Mouse (Mus musculus): ENCODE results near the gene Ttll4. TPM values are rescaled to one million over a fixed set of nuclear protein-coding genes. Genes with fewer than 3 reads are reported as not detected.
A peak's percentile ranks its signal among the peaks of the same experiment; 100 is the strongest.

Gene Ttll4
- polyA plus RNA-seq, 1 experiment from 2014 or later, result 21.8 TPM

GRCm38 (mm10) chr1:74749301-74749700 is 87.8 kb downstream of the Ttll4 start:
- ATAC-seq (replicated peaks; ENCODE audit: low FRiP score, low TSS enrichment, low read depth) (no peak; the same call in 1 of the 2 replicates), DNase-seq (ENCODE audit: low spot score) (peak; percentile 58)
- Histone ChIP-seq H3K4me3 (ENCODE audit: low read depth, low read length) (no peak overlapping the region), H3K9me3 (ENCODE audit: control insufficient read depth, low read length) (no peaks in the 10 kb centered on the region), H3K9ac (ENCODE audit: low read length) (no peak overlapping the region), H3K27me3 (replicated peaks; ENCODE audit: control insufficient read depth, insufficient read depth, low read length) (peaks cover 23% of the 10 kb centered on the region; the same call in 1 of the 2 replicates), H3K36me3 (ENCODE audit: control insufficient read depth, insufficient read depth, low read length) (no peaks in the 10 kb centered on the region), H3K27ac (ENCODE audit: low read depth) (no peak overlapping the region), H3K4me2 (ENCODE audit: low read length) (0 out of 2 replicates have a peak overlapping the region, but pooled peaks have one; percentile 46), H3K4me1 (replicated peaks; ENCODE audit: control insufficient read depth, insufficient read depth, low read length) (no peaks in the 10 kb centered on the region)
- 51% methylated on average over 7 of the region's 7 CpGs for WGBS

GRCm38 (mm10) chr1:74750683-74751082 is 89.1 kb downstream of the Ttll4 start:
- no peak overlapping the region for H3K27ac ChIP-seq (ENCODE audit: low read depth)
- no peak overlapping the region for H3K4me3 ChIP-seq (ENCODE audit: low read depth, low read length)
- H3K9ac ChIP-seq (ENCODE audit: low read length), result no peak overlapping the region
- H3K4me1 ChIP-seq (replicated peaks; ENCODE audit: control insufficient read depth, insufficient read depth, low read length), result no peaks in the 10 kb centered on the region
- WGBS, result 78% methylated on average over 4 of the region's 4 CpGs
- H3K36me3 ChIP-seq (ENCODE audit: control insufficient read depth, insufficient read depth, low read length), result no peaks in the 10 kb centered on the region
- H3K27me3 ChIP-seq (replicated peaks; ENCODE audit: control insufficient read depth, insufficient read depth, low read length), result peaks cover 23% of the 10 kb centered on the region; the same call in 1 of the 2 replicates
- ATAC-seq (replicated peaks; ENCODE audit: low FRiP score, low TSS enrichment, low read depth) (no peak), DNase-seq (ENCODE audit: low spot score) (no peak)
- no peak overlapping the region for H3K4me2 ChIP-seq (ENCODE audit: low read length)
- no peaks in the 10 kb centered on the region for H3K9me3 ChIP-seq (ENCODE audit: control insufficient read depth, low read length)

GRCm38 (mm10) chr1:74752150-74752549 is 90.6 kb downstream of the Ttll4 start:
- Histone ChIP-seq H3K4me2 (ENCODE audit: low read length) (no peak overlapping the region), H3K9ac (ENCODE audit: low read length) (no peak overlapping the region), H3K9me3 (ENCODE audit: control insufficient read depth, low read length) (no peaks in the 10 kb centered on the region), H3K4me3 (ENCODE audit: low read depth, low read length) (no peak overlapping the region), H3K27ac (ENCODE audit: low read depth) (no peak overlapping the region), H3K27me3 (replicated peaks; ENCODE audit: control insufficient read depth, insufficient read depth, low read length) (peaks cover 23% of the 10 kb centered on the region; the same call in 1 of the 2 replicates), H3K4me1 (replicated peaks; ENCODE audit: control insufficient read depth, insufficient read depth, low read length) (no peaks in the 10 kb centered on the region), H3K36me3 (ENCODE audit: control insufficient read depth, insufficient read depth, low read length) (no peaks in the 10 kb centered on the region)
- DNase-seq (ENCODE audit: low spot score), result no peak
- 84% methylated on average over 8 of the region's 8 CpGs for WGBS
- ATAC-seq (replicated peaks; ENCODE audit: low FRiP score, low TSS enrichment, low read depth), result no peak

GRCm38 (mm10) chr1:74752833-74753232 is 91.3 kb downstream of the Ttll4 start:
- ATAC-seq (replicated peaks; ENCODE audit: low FRiP score, low TSS enrichment, low read depth) (no peak), DNase-seq (ENCODE audit: low spot score) (no peak)
- H3K4me2 ChIP-seq (ENCODE audit: low read length), result no peak overlapping the region
- peaks cover 18% of the 10 kb centered on the region; the same call in 1 of the 2 replicates for H3K27me3 ChIP-seq (replicated peaks; ENCODE audit: control insufficient read depth, insufficient read depth, low read length)
- H3K27ac ChIP-seq (ENCODE audit: low read depth), result no peak overlapping the region
- H3K4me1 ChIP-seq (replicated peaks; ENCODE audit: control insufficient read depth, insufficient read depth, low read length), result no peaks in the 10 kb centered on the region
- H3K4me3 ChIP-seq (ENCODE audit: low read depth, low read length), result no peak overlapping the region
- H3K36me3 ChIP-seq (ENCODE audit: control insufficient read depth, insufficient read depth, low read length), result no peaks in the 10 kb centered on the region
- 96% methylated on average over 3 of the region's 3 CpGs for WGBS
- no peak overlapping the region for H3K9ac ChIP-seq (ENCODE audit: low read length)
- H3K9me3 ChIP-seq (ENCODE audit: control insufficient read depth, low read length), result no peaks in the 10 kb centered on the region

Other genes starting within 250 kb of the Ttll4 start
- gene Cnot9, start 155.7 kb upstream of the Ttll4 start, polyA plus RNA-seq (2014; fragmentation: Nextera tagmentation; extraction: Ambion mirVana), result 76.8 and 77.8 TPM in 2 replicates
- gene Plcd4, start 118.9 kb upstream of the Ttll4 start, polyA plus RNA-seq (2014; fragmentation: Nextera tagmentation; extraction: Ambion mirVana), result 0.39 and 0.69 TPM in 2 replicates
- 34.8 and 40.6 TPM in 2 replicates for gene Usp37, start 117.5 kb upstream of the Ttll4 start, polyA plus RNA-seq (2014; fragmentation: Nextera tagmentation; extraction: Ambion mirVana)
- 6.8 and 7.4 TPM in 2 replicates for gene Zfp142, start 73.5 kb upstream of the Ttll4 start, polyA plus RNA-seq (2014; fragmentation: Nextera tagmentation; extraction: Ambion mirVana)
- 20.1 and 23.4 TPM in 2 replicates for gene Bcs1l, start 73.5 kb upstream of the Ttll4 start, polyA plus RNA-seq (2014; fragmentation: Nextera tagmentation; extraction: Ambion mirVana)
- 7.5 and 7.9 TPM in 2 replicates for gene Rnf25, start 60.3 kb upstream of the Ttll4 start, polyA plus RNA-seq (2014; fragmentation: Nextera tagmentation; extraction: Ambion mirVana)
- 5.1 TPM in 2 replicates for gene Stk36, start 60.3 kb upstream of the Ttll4 start, polyA plus RNA-seq (2014; fragmentation: Nextera tagmentation; extraction: Ambion mirVana)
- gene Cyp27a1, start 51.8 kb downstream of the Ttll4 start, polyA plus RNA-seq (2014; fragmentation: Nextera tagmentation; extraction: Ambion mirVana), result 6.4 and 8.9 TPM in 2 replicates
- 0.09 TPM in 2 replicates for gene Prkag3, start 87.5 kb downstream of the Ttll4 start, polyA plus RNA-seq (2014; fragmentation: Nextera tagmentation; extraction: Ambion mirVana)
- gene Wnt6, start 110.1 kb downstream of the Ttll4 start, polyA plus RNA-seq (2014; fragmentation: Nextera tagmentation; extraction: Ambion mirVana), result 0.22 and 0.31 TPM in 2 replicates
- gene Wnt10a, start 129.8 kb downstream of the Ttll4 start, polyA plus RNA-seq (2014; fragmentation: Nextera tagmentation; extraction: Ambion mirVana), result 0.26 and 0.30 TPM in 2 replicates
- 0.28 and 0.36 TPM in 2 replicates for gene Cdk5r2, start 193.2 kb downstream of the Ttll4 start, polyA plus RNA-seq (2014; fragmentation: Nextera tagmentation; extraction: Ambion mirVana)
- 0.55 and 1.4 TPM in 2 replicates for gene Fev, start 223.7 kb downstream of the Ttll4 start, polyA plus RNA-seq (2014; fragmentation: Nextera tagmentation; extraction: Ambion mirVana)
- 2.5 TPM in 1 of 2 replicates, not detected in the other for gene Cryba2, start 231.4 kb downstream of the Ttll4 start, polyA plus RNA-seq (2014; fragmentation: Nextera tagmentation; extraction: Ambion mirVana)

Measured in intestine, embryonic 14.5 days (tissue).